Mouse (Mus musculus) gastrocnemius, adult 2 months (tissue): Measurements from ENCODE around the gene Csde1. TPM values are rescaled to one million over a fixed set of nuclear protein-coding genes. Genes with fewer than 3 reads are reported as not detected.

Experiments
- DNase-seq: peaks from one replicate; pipeline ENCODE4 v3.0.0; 2022
- H3K27ac ChIP-seq: fragments of 200-600 bp; 2 replicates; pipeline ENCODE4 v1.8.1; 2022; ENCODE audit warnings: mild to moderate bottlenecking
- H3K4me3 ChIP-seq: fragments of 200-600 bp; 2 replicates; pipeline ENCODE4 v1.8.1; 2022; ENCODE audit warnings: mild to moderate bottlenecking, moderate library complexity
- CTCF ChIP-seq: fragments of 200-600 bp; IDR thresholded peaks from 2 replicates; pipeline ENCODE4 v1.8.1; 2022; ENCODE audit warnings: antibody characterized with exemption, mild to moderate bottlenecking, moderate library complexity
- intact Hi-C: fragments of 180-260 bp; cut with DNase I; formaldehyde crosslinking; loops from one replicate; pipeline ENCODE4 v1.15.1; 2025
- total RNA-seq, 2 experiments: library from RNA; stranded (reverse); gene quantifications; 2 replicates each; pipeline ENCODE4 v1.2.3; 2021

Csde1 gene
- total RNA-seq, 2 experiments from 2014 or later = 962 to 1,109 TPM

DNA sequence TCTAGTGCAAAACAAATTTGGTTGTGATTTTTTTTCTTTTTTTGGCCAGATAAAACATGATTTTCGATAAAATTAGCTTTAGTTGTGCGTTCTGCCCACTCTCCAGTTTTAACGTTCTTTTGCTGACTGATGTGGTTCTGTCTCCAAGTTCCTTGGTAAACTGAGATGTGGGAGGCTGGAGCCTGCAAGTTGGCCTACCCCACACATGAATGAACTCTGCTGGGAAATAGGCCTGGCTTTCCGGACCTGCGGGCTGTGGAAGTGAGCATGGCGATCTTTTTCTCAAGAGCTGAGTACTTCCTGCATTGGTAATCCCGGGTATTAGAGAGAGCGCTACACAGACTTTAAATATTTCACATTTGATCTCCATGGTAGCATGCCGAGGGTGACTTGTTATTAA is 55.6 kb downstream of the Csde1 start:
- intact Hi-C loops = no loop called here
- TF ChIP-seq CTCF = no peak
- Histone ChIP-seq H3K27ac (peak overlapping the region; percentile 94), H3K4me3 (peak overlapping the region; percentile 78)
- peak; percentile 60 for DNase-seq

DNA sequence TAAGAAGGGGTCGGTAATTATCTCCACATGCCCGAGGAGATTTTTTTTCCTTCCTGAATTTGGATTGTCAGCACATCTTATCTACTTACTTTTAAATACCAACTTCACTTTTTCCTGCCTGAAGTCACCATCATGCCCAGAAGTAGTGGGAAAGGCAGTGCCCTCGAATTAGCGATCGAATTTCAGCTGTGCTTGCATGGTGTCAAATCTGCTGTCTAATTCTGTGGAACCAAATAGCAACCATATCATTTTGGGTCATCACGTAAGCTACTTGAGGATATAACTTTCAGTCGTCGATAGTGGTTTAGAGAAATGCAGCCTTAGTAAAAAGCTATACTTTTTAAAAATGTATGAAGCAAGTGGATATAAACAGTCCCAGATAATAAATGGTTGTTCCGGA is 56.2 kb downstream of the Csde1 start:
- Histone ChIP-seq H3K4me3 (peak overlapping the region; percentile 78), H3K27ac (peak overlapping the region; percentile 94)
- intact Hi-C loops = no loop called here
- no peak for TF ChIP-seq CTCF
- peak; percentile 61 for DNase-seq

DNA sequence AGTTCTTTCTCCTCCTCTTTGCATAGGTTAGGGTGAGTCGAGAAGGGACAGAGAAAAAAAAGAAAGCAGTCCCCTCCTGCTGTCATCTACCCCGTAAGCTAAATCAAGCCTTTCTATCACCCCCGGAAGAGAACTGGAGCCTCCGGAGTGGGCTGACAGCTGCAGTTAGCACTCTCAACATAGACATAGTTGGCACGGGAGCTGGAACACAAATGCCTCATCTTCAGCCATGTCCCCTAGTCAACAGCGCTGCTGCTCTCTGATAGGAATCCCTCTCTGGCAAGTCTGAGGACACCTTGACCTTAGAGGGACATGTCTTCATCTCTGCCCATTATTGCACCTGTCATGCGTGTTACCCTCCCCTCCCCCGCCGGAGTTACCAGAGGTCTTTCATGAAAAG is 59.1 kb downstream of the Csde1 start:
- Histone ChIP-seq H3K4me3 (peak overlapping the region; percentile 78), H3K27ac (peak overlapping the region; percentile 94)
- intact Hi-C loops = no loop called here
- peak; percentile 76 for DNase-seq
- no peak for TF ChIP-seq CTCF

DNA sequence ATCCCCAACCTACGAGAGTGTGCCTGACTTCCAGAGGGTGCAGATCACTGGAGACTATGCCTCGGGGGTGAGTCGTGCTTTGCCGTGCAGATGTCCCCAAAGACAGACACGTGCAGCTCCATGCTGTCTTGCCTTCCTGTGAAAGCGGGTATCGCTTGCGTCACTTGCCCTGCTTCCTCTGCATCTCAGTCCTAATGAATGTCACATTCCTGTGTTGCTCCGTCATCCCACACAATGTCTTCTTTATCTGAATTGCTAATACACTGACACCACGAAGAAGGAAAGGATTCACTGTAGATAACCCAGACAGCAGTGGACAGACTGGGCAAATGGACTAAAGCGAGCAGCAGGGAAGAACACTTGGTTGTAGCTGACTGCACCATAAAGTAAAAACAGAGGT is 60.8 kb downstream of the Csde1 start:
- H3K27ac ChIP-seq = peak overlapping the region; percentile 94
- no peak overlapping the region for H3K4me3 ChIP-seq
- no peak for DNase-seq
- no peak for TF ChIP-seq CTCF
- intact Hi-C loops = no loop called here

DNA sequence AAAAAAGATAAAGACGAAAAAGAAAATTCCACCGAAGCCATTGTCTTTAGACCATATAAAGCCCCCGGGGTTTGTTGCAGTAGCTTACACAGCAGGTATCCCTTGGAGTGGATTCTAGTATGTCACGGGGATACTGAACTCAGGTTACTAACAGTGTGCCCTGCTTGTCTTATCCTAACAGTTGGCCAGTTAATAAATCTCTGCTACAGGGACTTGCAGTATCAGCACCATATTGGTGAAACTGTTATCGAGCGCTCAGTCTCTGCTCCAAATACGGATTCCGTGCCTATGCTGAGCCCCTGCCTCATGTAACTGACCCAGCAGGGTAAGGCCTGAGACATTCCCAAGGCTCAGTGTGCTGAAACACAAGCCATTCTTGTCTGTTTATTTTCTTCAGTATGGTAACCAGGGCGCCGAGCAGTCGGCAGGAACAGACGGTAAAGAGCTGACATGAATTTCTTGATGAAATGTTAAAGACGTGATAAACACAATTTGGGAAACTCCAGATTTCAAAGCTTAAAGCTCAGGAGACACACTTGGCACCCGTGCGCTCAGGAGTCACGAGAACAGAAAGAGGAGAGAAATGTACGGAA is 61.7 kb downstream of the Csde1 start:
- intact Hi-C loops = no loop called here
- TF ChIP-seq CTCF = no peak
- Histone ChIP-seq H3K4me3 (peak overlapping the region; percentile 34), H3K27ac (peak overlapping the region; percentile 94)
- DNase-seq = peak; percentile 55

DNA sequence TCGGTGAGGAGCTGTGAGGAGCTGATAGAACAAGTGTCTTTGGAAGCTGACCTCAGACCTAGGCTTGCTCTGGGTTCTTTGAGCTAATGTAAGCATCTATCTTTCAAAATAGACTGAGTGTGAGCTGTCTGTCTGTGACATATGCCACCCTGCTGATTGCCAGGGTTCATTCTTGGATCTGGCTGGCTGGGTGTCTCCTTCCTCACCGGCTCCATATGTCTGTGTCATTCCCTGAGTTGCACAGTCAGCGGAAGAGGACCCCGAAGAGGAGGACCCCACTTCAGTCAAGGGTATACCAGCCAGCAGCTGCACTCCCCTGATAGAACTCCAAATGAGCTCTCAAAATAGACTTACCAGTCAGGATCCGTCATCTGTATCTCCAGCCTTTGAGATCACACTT is 62.5 kb downstream of the Csde1 start:
- Histone ChIP-seq H3K27ac (peak overlapping the region; percentile 94), H3K4me3 (peak overlapping the region; percentile 34; the same call in 1 of the 2 replicates)
- DNase-seq = peak; percentile 78
- intact Hi-C loops = no loop called here
- no peak for TF ChIP-seq CTCF

DNA sequence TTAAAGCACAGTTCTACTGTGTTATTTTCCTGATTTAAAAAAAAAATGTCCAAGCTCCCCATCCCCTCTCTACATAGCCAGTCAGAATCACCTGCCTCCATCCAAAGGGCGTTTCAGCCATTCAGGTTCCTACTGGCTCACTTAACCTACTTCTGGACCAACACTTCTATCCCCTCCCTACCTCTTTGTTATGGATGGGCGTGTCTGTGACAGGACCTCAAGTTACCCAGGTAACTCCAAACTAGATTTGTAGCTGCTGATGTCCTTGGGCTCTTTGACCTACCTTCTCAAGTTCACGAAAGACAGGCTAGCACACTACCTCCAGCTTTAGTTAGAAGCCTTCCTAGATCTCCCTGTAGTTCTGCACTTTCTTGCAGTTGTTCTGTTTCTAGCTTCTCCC is 65.8 kb downstream of the Csde1 start:
- intact Hi-C loops = no loop called here
- TF ChIP-seq CTCF = no peak
- DNase-seq = no peak
- Histone ChIP-seq H3K4me3 (no peak overlapping the region), H3K27ac (peak overlapping the region; percentile 94; the same call in 1 of the 2 replicates)

DNA sequence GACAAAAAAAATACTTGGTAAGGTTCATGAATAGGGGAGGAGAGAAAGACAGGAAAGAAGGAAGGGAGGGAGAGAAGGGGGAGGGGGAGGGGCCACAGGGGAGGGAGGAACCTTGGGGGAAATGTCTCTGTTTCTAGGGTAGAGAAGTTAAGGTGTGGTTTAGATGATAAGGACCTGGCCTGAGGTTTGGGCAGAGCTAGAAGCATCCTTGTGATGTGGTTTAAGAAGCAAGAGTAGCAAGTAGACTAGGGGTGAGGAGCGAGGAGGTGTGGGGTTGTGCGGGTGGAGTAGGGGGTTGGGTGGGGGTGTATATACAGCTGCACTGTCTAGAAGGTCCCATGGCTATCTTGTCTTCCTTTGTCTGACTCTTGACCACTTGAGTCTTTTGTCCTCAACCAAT is 71.5 kb downstream of the Csde1 start:
- Histone ChIP-seq H3K27ac (no peak overlapping the region), H3K4me3 (no peak overlapping the region)
- DNase-seq = no peak
- TF ChIP-seq CTCF = no peak
- intact Hi-C loops = no loop called here

DNA sequence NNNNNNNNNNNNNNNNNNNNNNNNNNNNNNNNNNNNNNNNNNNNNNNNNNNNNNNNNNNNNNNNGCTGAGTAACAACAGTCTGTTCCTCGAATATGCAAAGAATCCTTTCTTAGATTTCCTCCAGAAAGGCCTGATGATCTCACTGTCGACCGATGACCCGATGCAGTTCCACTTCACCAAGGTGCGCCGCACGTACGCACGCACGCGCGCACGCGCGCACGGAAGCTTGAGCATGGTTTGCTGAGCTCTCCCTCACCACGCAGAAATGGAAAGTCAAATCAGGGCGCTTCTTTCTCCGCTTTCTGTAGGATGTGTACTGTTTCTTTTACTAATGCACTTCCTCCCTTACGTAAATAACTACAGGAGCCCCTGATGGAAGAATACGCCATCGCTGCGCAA is 78.4 kb downstream of the Csde1 start:
- intact Hi-C loops = loop anchor here (5.0 kb wide), 1 partner anchor 56 kb away; no protein-coding TSS in a partner anchor
- no peak for DNase-seq
- Histone ChIP-seq H3K4me3 (no peak overlapping the region), H3K27ac (no peak overlapping the region; the same call in 1 of the 2 replicates)
- TF ChIP-seq CTCF = no peak

DNA sequence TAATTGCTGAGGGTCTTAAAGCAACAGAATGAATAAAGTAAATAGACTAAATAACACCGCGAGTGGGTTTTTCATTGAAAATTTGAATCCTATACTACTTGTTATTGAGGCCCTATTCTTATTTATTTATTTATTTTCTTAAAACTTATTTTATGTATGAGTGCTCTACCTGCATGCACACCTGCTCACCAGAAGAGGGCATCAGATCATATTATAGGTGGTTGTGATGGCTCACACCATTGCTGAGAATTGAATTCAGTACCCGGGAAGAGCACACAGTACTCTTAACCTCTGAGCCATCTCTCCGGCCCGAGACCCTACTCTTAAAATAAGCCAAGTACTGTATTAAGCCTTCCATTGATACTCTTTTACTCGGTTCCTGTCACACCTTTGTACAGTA is 79.4 kb downstream of the Csde1 start:
- intact Hi-C loops = loop anchor here (5.0 kb wide), 3 partner anchors 48 to 73 kb away; partner anchors contain the start of gene Bcas2
- peak; percentile 53 for TF ChIP-seq CTCF
- H3K27ac ChIP-seq = no peak overlapping the region

DNA sequence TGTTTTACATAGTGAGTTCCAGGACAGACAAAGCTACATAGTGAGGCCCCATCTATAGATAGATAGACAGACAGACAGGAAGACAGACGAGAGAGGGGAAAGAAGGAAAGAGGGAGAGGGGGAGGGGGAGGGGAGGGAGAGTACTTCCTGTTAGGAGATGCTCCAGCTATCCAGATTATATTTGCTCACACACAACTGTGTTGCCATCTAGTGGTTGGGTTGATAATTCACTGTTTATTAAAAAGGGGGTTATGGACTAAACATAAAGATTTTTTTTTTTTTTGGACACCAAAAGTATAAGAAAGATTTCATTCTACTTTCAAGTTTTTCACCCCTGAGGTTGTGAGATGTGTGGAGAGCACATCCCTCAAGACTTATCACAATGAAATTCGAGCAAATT is 80.5 kb downstream of the Csde1 start:
- H3K4me3 ChIP-seq = no peak overlapping the region
- peak overlapping the region; percentile 46; the same call in 1 of the 2 replicates for H3K27ac ChIP-seq
- TF ChIP-seq CTCF = peak; percentile 60
- DNase-seq = no peak
- intact Hi-C loops = loop anchor here (5.0 kb wide), 2 partner anchors 47 to 72 kb away; partner anchors contain the start of gene Bcas2

More for the DNA sequence above, 79.4 kb downstream of the Csde1 start:
- DNase-seq = no peak
- no peak overlapping the region for H3K4me3 ChIP-seq

DNA sequence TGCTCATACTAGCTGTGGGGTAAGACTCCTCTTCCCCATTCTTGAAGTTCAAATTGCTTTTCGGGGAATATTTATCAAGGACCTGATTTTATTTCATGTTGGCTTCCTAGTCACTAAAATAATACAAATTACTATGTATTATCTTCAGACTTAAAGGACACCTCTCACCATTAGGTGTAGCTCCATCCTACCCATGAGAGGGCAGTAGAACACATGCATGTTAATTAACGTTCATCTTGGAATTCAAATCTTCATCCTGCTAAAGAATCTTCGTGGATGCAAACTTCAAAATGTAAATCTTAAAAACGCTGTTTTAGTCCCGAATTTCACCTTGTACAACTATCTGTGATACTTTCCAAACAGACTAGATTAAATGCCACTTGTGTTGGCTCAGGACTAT is 81.0 kb downstream of the Csde1 start:
- no peak overlapping the region for H3K4me3 ChIP-seq
- intact Hi-C loops = loop anchor here (5.0 kb wide), 2 partner anchors 46 to 71 kb away; partner anchors contain the start of gene Bcas2
- DNase-seq = no peak
- H3K27ac ChIP-seq = peak overlapping the region; percentile 46
- TF ChIP-seq CTCF = no peak

DNA sequence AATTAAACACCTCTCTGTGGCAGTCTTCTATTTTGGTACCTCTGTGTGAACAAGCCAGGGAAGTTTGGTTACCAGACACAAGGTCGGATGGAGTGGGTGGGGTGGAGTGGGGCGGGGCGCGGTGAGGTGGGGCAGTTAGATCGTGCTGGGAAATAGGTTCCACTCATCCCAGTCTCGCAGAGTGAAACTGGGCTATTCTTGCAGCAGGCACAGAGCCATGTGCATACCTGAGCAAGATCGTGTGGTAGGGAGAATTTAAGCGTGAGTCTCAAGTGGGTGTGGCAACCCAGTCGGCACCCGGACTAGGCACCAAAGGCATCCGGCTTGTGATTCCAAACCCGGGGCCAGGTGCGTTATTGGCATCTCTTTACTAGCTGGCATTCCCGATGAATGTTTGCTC is 81.7 kb downstream of the Csde1 start:
- intact Hi-C loops = loop anchor here (5.0 kb wide), 2 partner anchors 45 to 70 kb away; partner anchors contain the start of gene Bcas2
- peak overlapping the region; percentile 83 for H3K27ac ChIP-seq
- H3K4me3 ChIP-seq = peak overlapping the region; percentile 75
- no peak for TF ChIP-seq CTCF
- peak; percentile 62 for DNase-seq
